Mouse (Mus musculus): Measurements from ENCODE around the gene Acot7. TPM values are rescaled to one million over a fixed set of nuclear protein-coding genes. Genes with fewer than 3 reads are reported as not detected.

The Acot7 gene
- polyA plus RNA-seq, 1 experiment from 2014 or later = 64.4 TPM

DNA sequence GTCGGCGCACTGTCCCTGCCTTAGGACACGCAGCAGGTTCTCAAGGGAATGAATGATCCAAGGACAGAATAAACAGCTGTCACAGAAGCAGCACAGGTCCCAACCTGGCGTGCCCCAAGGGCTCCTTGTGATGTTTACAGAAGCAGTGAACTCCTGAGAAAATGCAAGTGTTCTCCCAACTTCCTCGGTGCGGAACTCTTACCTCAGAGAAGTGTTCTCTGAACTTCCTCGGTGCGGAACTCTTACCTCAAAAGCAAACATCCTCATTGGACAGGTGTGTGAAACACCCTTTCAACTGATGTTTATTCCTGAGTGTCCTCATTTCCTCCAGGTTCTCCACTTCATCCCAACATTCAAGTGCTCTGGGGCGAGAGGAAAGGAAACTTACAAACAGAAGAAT, 4.0 kb upstream of the Acot7 start:
- H3K27me3 ChIP-seq (ENCODE audit: poor library complexity, severe bottlenecking) = peaks cover 76% of the 10 kb centered on the region
- DNase-seq (ENCODE audit: extremely low spot score, low spot score) = no peak
- H3K9me3 ChIP-seq = peaks cover 5% of the 10 kb centered on the region; the same call in 1 of the 2 replicates
- H3K4me3 ChIP-seq = no peak overlapping the region
- peaks cover 20% of the 10 kb centered on the region for H3K4me1 ChIP-seq
- no peaks in the 10 kb centered on the region for H3K36me3 ChIP-seq (replicated peaks)
- H3K27ac ChIP-seq = no peak overlapping the region
- WGBS = 87% methylated on average over 9 of the region's 9 CpGs

DNA sequence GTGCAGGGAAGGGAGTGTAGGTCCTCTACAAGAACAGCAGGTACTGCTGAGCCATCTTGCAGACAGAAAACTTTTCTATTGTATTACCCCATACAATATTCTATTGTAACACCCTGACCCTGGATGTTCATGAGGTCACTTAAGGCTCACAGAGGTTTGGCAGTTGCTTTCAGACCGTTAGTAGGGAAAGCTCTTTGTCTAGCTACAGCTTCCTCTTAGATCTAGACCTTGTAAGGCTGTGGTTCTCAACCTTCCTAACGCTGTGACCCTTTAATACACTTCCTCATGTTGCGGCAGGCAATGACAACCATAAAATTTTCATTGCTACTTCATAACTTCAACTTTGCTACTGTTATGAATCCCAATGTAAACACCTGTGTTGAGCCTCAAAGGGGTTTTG, 1.3 kb upstream of the Acot7 start:
- Histone ChIP-seq H3K27me3 (ENCODE audit: poor library complexity, severe bottlenecking) (peaks cover 77% of the 10 kb centered on the region), H3K27ac (no peak overlapping the region), H3K4me3 (no peak overlapping the region), H3K4me1 (peaks cover 39% of the 10 kb centered on the region), H3K9me3 (peaks cover 3% of the 10 kb centered on the region; the same call in 1 of the 2 replicates), H3K36me3 (replicated peaks) (0 out of 2 replicates have a peak, but pooled peaks cover 6% of the 10 kb centered on the region)
- no peak for DNase-seq (ENCODE audit: extremely low spot score, low spot score)
- WGBS = 76% methylated on average over 3 of the region's 3 CpGs

DNA sequence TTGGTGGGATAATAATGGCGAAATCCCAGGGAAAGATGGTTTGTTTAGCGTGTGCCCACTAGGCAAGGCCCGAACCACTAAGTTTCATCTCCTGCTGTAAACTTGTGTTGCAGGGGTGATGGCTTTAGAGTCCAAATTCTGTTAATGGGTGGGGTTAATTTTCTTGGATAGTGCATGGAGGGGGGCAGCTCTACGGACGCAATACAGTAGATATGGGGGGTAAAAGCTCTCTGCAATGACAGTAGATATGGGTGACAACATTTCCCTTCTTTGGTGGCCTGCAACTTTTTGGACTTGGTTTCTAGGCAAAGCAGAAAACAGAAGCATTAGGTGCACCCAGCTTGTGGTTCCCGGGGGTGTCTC, 779 bp upstream of the Acot7 start:
- Histone ChIP-seq H3K4me3 (peak overlapping the region; percentile 88), H3K36me3 (replicated peaks) (peaks cover 8% of the 10 kb centered on the region; the same call in 1 of the 2 replicates), H3K9me3 (no peaks in the 10 kb centered on the region), H3K27me3 (ENCODE audit: poor library complexity, severe bottlenecking) (peaks cover 77% of the 10 kb centered on the region), H3K4me1 (peaks cover 39% of the 10 kb centered on the region), H3K27ac (peak overlapping the region; percentile 96)
- 72% methylated on average over 6 of the region's 6 CpGs for WGBS
- DNase-seq (ENCODE audit: extremely low spot score, low spot score) = no peak

DNA sequence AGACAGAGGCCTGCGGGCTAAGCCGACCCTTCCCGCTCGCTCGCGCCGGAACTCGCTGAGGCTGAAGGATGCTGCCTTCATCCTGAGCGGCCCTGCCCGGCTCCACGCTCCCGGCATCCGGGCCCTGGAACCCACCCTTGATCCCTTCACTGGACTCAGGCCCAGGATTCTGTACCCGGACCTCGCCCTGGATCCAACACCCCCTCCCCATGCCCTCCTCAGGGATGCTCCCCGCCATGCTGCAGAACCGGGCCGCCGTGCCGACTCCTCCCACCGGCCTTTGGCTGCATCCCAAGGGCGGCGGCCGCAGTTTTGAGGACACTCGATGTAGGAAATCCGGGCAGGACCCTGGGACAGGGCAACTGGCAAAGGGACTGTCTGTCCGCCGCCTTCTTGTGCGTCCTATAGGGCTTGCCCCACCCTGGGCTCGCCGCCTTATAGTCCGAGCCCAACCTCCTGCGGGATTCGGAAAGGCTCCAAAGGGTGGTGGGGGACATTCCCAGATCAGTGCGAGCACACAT, 470 bp downstream of the Acot7 start:
- Histone ChIP-seq H3K4me3 (peak overlapping the region; percentile 88), H3K27me3 (ENCODE audit: poor library complexity, severe bottlenecking) (peaks cover 66% of the 10 kb centered on the region), H3K27ac (peak overlapping the region; percentile 96), H3K9me3 (no peaks in the 10 kb centered on the region), H3K36me3 (replicated peaks) (peaks cover 15% of the 10 kb centered on the region), H3K4me1 (peaks cover 39% of the 10 kb centered on the region)
- DNase-seq (ENCODE audit: extremely low spot score, low spot score) = no peak
- WGBS = under 1% methylated on average over 35 of the region's 35 CpGs

DNA sequence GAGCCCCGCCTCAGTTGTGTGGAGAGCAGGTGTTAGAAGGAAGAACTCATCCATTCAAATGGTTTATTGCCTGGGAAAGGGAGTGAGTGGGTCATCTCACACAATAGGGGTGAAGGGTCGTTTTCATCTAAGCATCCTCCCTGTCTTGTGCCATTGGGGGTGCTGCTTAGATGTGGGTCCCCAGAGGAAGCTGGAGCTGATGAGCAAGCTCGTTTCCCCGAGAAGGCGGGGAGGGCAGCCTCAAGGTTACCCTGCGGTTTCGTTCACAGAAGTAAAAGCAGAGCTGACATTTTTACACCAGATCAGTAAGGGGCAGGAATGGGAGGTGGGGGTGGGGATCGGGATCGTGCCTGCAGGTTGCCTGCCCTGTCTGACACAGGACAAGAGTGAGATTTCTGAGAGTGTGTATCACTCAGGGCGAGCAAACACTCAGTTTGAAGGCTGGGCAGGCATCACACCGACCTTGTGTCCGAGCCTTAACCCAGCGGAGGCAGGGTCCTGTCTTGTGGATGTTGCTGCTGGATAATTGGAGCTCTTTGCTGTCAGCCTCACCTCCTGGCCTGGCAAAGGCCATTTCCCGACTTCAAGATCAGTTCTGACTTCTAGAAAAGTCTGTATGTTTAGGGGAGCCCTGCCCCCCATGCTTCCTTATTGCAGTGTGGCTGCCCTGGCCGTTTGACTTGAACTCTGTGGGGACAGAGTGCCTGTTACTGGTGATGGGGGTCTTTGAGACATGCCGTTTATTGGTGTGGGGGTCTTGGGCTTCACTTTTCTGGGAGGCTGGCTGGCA, 1.2 kb downstream of the Acot7 start:
- Histone ChIP-seq H3K9me3 (no peaks in the 10 kb centered on the region), H3K27ac (peak overlapping the region; percentile 96), H3K4me3 (peak overlapping the region; percentile 88), H3K36me3 (replicated peaks) (peaks cover 21% of the 10 kb centered on the region), H3K4me1 (peaks cover 39% of the 10 kb centered on the region), H3K27me3 (ENCODE audit: poor library complexity, severe bottlenecking) (peaks cover 59% of the 10 kb centered on the region)
- DNase-seq (ENCODE audit: extremely low spot score, low spot score) = no peak
- 34% methylated on average over 16 of the region's 16 CpGs for WGBS

DNA sequence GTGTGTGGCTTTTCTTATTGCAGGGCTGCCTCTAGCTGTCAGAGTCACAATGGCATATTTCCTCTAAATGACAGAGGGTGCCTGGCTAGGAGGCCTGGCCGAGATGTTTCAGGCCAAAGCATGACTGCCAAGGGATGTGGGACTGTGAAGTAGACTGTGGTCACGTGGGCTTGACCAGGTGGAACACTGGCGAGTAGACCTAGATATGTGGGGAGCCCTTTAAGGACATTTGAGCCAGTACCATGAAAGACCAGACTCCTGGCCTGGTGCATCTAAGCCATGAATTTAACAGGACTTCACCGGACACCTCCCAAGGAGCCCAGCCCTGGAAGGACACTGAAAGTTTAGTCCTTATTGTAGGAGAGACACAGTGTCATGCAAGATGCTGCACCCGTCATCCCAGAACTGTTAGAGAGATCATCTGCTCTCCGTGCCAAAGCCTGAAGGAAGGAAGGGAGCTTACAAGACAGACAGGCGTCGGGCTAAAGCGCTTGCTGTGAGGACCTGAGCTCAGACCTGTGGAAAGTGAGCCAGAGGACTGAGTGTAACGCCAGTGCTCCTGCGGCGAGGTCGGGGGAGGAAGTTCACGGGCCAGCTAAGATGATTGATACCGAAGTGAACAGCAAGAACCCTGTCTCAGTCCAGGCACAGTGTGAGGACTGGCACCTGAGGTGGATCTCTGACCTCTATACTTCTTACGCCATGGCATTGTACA, 2.2 kb downstream of the Acot7 start:
- Histone ChIP-seq H3K27me3 (ENCODE audit: poor library complexity, severe bottlenecking) (peaks cover 49% of the 10 kb centered on the region), H3K36me3 (replicated peaks) (peaks cover 21% of the 10 kb centered on the region), H3K4me1 (peaks cover 46% of the 10 kb centered on the region), H3K4me3 (no peak overlapping the region), H3K27ac (no peak overlapping the region), H3K9me3 (no peaks in the 10 kb centered on the region)
- DNase-seq (ENCODE audit: extremely low spot score, low spot score) = no peak
- WGBS = 90% methylated on average over 16 of the region's 16 CpGs

DNA sequence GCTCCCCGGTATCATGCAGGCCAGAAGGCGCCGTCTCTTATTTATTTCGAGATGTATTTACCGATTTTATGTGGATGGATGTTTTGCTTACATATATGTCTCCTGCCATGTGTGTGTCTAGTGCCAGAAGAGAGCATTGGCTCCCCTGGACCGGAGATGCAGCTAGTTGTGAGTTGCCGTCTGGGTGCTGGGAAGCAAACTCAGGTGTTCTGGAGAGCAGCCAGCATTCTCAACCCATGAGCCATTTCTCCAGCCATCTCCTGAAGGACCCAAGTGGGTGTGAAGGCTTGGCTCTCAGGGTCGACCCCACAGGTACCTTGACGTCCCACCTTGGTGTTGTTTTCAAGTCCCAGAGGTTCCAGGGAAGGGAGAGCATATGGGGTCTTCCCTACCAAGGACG, 4.3 kb downstream of the Acot7 start:
- no peak overlapping the region for H3K4me3 ChIP-seq
- no peaks in the 10 kb centered on the region for H3K9me3 ChIP-seq
- H3K36me3 ChIP-seq (replicated peaks) = peaks cover 21% of the 10 kb centered on the region
- H3K27ac ChIP-seq = no peak overlapping the region
- WGBS = 89% methylated on average over 10 of the region's 10 CpGs
- DNase-seq (ENCODE audit: extremely low spot score, low spot score) = no peak
- H3K27me3 ChIP-seq (ENCODE audit: poor library complexity, severe bottlenecking) = peaks cover 30% of the 10 kb centered on the region
- H3K4me1 ChIP-seq = peaks cover 64% of the 10 kb centered on the region

DNA sequence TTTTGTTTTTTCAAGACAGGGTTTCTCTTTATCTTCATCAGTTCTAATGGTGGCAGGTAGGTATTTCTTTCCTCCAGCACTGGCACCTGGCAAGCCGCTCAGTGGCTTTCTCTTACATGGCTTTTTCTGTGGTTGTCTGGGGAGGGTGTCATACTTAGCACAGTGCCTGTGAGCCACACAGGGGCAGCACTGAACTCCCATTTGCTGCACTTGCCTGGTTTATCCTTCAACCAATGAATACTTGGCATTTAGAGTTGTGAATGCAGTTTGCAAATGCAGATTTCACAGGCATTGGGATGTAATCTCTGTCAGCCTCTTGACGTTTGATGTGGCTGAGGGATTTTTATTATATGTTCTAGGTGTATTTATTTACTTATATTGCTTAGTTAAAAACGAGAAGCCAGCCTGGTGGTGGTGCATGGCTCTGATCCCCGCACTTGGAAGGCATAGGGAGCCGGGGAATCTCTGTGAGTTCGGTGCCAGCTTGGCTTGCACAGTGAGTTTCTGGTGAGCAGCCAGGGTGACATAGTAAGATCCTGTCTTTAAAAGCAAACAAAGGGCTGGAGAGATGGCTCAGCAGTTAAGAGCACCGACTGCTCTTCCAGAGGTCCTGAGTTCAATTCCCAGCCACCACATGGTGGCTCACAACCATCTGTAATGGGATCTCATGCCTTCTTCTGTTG, 6.6 kb downstream of the Acot7 start:
- WGBS = 77% methylated on average over 7 of the region's 7 CpGs

DNA sequence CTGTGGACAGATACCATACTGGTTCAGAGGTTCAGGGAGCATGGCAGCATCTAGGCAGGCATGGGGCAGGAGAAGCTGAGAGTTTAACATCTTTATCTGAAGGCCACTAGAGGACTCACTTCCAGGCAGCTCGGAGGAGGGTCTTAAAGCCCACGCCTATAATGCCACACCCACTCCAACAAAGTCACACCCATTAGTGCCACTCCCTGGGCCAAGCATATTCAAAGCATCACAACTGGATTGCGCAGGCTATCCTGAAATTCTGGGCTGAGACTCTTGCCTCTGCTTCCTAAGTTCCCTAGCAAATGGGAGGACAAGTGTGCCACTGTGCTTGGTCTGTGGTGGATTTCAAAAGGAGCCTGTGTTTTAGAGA, 7.2 kb downstream of the Acot7 start:
- H3K36me3 ChIP-seq (replicated peaks) = peaks cover 26% of the 10 kb centered on the region
- peak overlapping the region; percentile 60 for H3K27ac ChIP-seq
- DNase-seq (ENCODE audit: extremely low spot score, low spot score) = no peak
- peak overlapping the region; percentile 33 for H3K4me3 ChIP-seq
- H3K9me3 ChIP-seq = no peaks in the 10 kb centered on the region
- 4% methylated on average over 3 of the region's 3 CpGs for WGBS
- peaks cover 44% of the 10 kb centered on the region for H3K4me1 ChIP-seq
- peaks cover 10% of the 10 kb centered on the region for H3K27me3 ChIP-seq (ENCODE audit: poor library complexity, severe bottlenecking)

More for the DNA sequence above, 6.6 kb downstream of the Acot7 start:
- no peak overlapping the region for H3K27ac ChIP-seq
- H3K27me3 ChIP-seq (ENCODE audit: poor library complexity, severe bottlenecking) = peaks cover 16% of the 10 kb centered on the region
- H3K4me3 ChIP-seq = no peak overlapping the region
- DNase-seq (ENCODE audit: extremely low spot score, low spot score) = no peak
- peaks cover 44% of the 10 kb centered on the region for H3K4me1 ChIP-seq
- peaks cover 27% of the 10 kb centered on the region for H3K36me3 ChIP-seq (replicated peaks)
- H3K9me3 ChIP-seq = no peaks in the 10 kb centered on the region

DNA sequence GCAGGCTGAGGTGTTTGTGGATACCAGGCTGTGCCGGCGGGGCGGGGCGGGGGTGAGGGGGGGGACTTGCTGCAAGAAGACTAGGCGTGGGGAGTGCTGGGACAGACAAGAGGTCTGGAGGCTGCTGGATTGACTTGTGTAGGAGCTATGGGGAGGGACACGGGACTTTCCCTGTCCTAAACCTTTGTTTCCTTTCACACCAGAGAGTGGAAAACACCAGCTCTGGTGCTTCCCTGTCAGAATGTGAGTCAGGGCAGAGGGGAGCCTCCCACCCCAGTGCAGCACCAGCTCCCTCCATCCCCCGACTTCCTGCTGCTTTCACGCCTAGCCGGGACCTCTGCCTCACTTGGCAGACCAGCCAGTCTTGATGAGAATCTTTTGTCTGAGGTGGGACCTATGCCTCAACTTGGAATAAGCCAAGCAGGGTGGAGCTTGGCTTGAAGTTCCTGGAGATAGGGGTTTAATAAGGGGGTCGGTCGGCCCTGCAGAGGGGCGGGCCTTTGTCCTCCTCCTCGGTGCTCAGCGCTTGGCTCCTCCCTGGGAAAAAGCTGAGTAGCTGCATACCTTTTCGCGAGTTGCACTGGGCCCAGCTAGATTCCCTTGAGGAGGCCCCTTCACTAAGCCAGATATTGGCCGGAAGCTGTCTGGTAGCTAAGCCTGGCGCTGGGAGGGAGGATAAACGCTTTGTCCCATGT, 7.7 kb downstream of the Acot7 start:
- H3K4me3 ChIP-seq = peak overlapping the region; percentile 33
- peaks cover 4% of the 10 kb centered on the region for H3K27me3 ChIP-seq (ENCODE audit: poor library complexity, severe bottlenecking)
- WGBS = 3% methylated on average over 19 of the region's 19 CpGs
- peaks cover 44% of the 10 kb centered on the region for H3K4me1 ChIP-seq
- peak overlapping the region; percentile 60 for H3K27ac ChIP-seq
- H3K9me3 ChIP-seq = no peaks in the 10 kb centered on the region
- DNase-seq (ENCODE audit: extremely low spot score, low spot score) = peak; percentile 51
- H3K36me3 ChIP-seq (replicated peaks) = peaks cover 21% of the 10 kb centered on the region

DNA sequence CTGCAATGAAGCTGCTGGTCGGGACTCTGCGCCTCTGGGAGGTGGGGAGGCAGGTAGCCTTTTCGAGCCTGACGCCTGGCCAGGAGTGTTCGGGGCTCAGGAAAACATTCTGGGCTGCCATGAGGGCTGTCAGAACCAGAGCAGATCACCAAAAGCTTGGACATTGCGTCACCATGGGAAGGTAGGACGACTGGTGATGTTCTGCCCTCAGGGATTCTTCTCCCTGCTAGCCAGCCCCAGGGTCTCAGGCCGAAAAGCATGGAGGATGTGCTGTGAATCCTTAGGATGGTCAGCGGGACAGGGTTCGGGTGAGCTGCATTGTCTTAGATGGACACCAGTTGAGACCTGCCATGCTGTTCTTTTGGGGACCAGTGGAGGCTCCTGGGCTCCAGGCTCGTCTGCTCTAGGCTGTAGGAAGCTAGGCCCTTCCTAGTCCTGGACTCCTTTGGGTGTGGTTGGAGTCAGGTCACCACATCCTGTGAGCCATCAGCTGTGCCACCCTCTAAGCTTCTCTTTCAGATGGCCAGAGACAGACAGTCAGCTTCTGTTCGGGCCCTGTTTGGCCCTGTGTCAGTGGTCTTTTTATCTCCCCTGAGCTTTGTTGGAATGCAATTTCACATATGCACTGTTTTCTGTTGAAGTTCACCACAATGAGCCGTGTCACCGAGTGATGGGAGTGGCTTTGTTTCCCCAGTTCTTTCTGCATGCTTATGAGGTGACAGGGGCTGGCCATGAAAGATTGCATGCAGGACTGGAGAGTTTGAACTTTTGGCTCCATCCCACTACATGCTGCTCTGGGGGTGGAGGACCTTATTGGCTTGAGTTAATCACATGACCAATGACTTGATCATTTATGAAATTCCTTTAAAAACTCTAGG, 8.5 kb downstream of the Acot7 start:
- WGBS = 46% methylated on average over 14 of the region's 14 CpGs
- no peaks in the 10 kb centered on the region for H3K9me3 ChIP-seq
- H3K4me1 ChIP-seq = peaks cover 46% of the 10 kb centered on the region
- no peak for DNase-seq (ENCODE audit: extremely low spot score, low spot score)
- H3K27me3 ChIP-seq (ENCODE audit: poor library complexity, severe bottlenecking) = 0 out of 2 replicates have a peak, but pooled peaks cover 3% of the 10 kb centered on the region
- peak overlapping the region; percentile 33 for H3K4me3 ChIP-seq
- H3K36me3 ChIP-seq (replicated peaks) = peaks cover 21% of the 10 kb centered on the region
- peak overlapping the region; percentile 60 for H3K27ac ChIP-seq

All from forebrain, embryonic 10.5 days (tissue).